Comparison of ENCODE assay signal across 8 mouse cellular contexts in genomic region chr8:90868334-90868733, GRCm38 (mm10). TPM values are rescaled to one million over a fixed set of nuclear protein-coding genes. Genes with fewer than 3 reads are reported as not detected.
DNase-seq lines count a peak whose midpoint lies in the region; ATAC-seq lines count a peak whose summit lies in the region.

No protein-coding gene starts in this region.

- no peaks in the 10 kb centered on the region for H3K9me3 ChIP-seq in intestine, embryonic 14.5 days (ENCODE audit: control insufficient read depth, low read length)

- ATAC-seq in intestine, embryonic 14.5 days (replicated peaks; ENCODE audit: low FRiP score, low TSS enrichment, low read depth) = no peak
- no peak for ATAC-seq in granulocyte monocyte progenitor cell, adult 5-6 weeks (replicated peaks; ENCODE audit: poor library complexity, severe bottlenecking)

- H3K27ac ChIP-seq in intestine, embryonic 14.5 days (ENCODE audit: low read depth) = peak overlapping the region; percentile 75; the same call in 1 of the 2 replicates

- H3K27me3 ChIP-seq in intestine, embryonic 14.5 days (replicated peaks; ENCODE audit: control insufficient read depth, insufficient read depth, low read length) = no peaks in the 10 kb centered on the region

- H3K9ac ChIP-seq in intestine, embryonic 14.5 days (ENCODE audit: low read length) = no peak overlapping the region

- 65% methylated on average over 4 of the region's 4 CpGs for WGBS in intestine, embryonic 14.5 days

- H3K4me1 ChIP-seq in intestine, embryonic 14.5 days (replicated peaks; ENCODE audit: control insufficient read depth, insufficient read depth, low read length) = peaks cover 31% of the 10 kb centered on the region

- no peak overlapping the region for H3K4me3 ChIP-seq in intestine, embryonic 14.5 days (ENCODE audit: low read depth, low read length)

- no peak overlapping the region for H3K4me2 ChIP-seq in intestine, embryonic 14.5 days (ENCODE audit: low read length)

- peak; percentile 33 for DNase-seq in kidney, adult 9 months
- no peak for DNase-seq in kidney, postnatal 25 days
- DNase-seq in urinary bladder, postnatal 14 days (ENCODE audit: low spot score) = peak; percentile 50
- DNase-seq in urinary bladder, postnatal 4 days (ENCODE audit: low spot score in 2 of 2) = no peak
- DNase-seq in intestine, embryonic 14.5 days (ENCODE audit: low spot score) = no peak
- DNase-seq in cerebellum, adult 11-12 months = no peak
- no peak for DNase-seq in cerebellum, postnatal 36 days

- no peaks in the 10 kb centered on the region for H3K36me3 ChIP-seq in intestine, embryonic 14.5 days (ENCODE audit: control insufficient read depth, insufficient read depth, low read length)

RNA-seq across cellular contexts. Expression of gene Chd9, which starts 40.2 kb away (rescaled TPM):
- 103 and 120 TPM in 2 replicates for polyA plus RNA-seq in intestine, embryonic 14.5 days (2014; fragmentation: Nextera tagmentation; extraction: Ambion mirVana)
- total RNA-seq in granulocyte monocyte progenitor cell, adult 5-6 weeks (2014; fragmentation: Nextera tagmentation) = 108 and 162 TPM in 2 replicates
- total RNA-seq in granulocyte monocyte progenitor cell, adult 5-6 weeks (2017) = 55.7 and 75.6 TPM in 2 replicates

RNA-seq across cellular contexts. Expression of gene Gm19935, which starts 51.1 kb away (rescaled TPM):
- not detected in 2 replicates for polyA plus RNA-seq in intestine, embryonic 14.5 days (2014; fragmentation: Nextera tagmentation; extraction: Ambion mirVana)
- not detected in 2 replicates for total RNA-seq in granulocyte monocyte progenitor cell, adult 5-6 weeks (2014; fragmentation: Nextera tagmentation)
- total RNA-seq in granulocyte monocyte progenitor cell, adult 5-6 weeks (2017) = not detected in 2 replicates

Comparison
In these comparisons a context has a peak if more than half of its experiments do, and no peak if none do; other contexts are left out.
1. DNase-seq: peak in kidney, adult 9 months (single experiment) and urinary bladder, postnatal 14 days (single experiment); none in kidney, postnatal 25 days (0 of 2), urinary bladder, postnatal 4 days (0 of 2), intestine, embryonic 14.5 days (single experiment), cerebellum, adult 11-12 months (single experiment) and cerebellum, postnatal 36 days (0 of 2).